Mouse (Mus musculus) megakaryocyte, embryonic 14.5 days (primary cell): Measurements from ENCODE around the gene Psmb5.

ENCODE experiments used
- FLI1 ChIP-seq: IDR thresholded peaks from 2 replicates; pipeline ENCODE4 v1.6.1; 2012; ENCODE audit warnings: low read length, inconsistent platforms, mixed read lengths
- GATA1 ChIP-seq: IDR thresholded peaks from 3 replicates; pipeline ENCODE4 v1.6.1; 2012; ENCODE audit warnings: mixed read lengths, low read length, inconsistent platforms, borderline replicate concordance

GRCm38 (mm10) chr14:54591056-54591455 is 26.8 kb downstream of the Psmb5 start:
- TF ChIP-seq GATA1, result no peak
- TF ChIP-seq FLI1, result no peak
